In genomic region chr9:41860681-41861080, GRCm38 (mm10) we compare ENCODE assay signal across 8 mouse cellular contexts.
DNase-seq lines count a peak whose midpoint lies in the region; ATAC-seq and TF ChIP-seq lines count a peak whose summit lies in the region.

No protein-coding gene starts in this region.

- no peaks in the 10 kb centered on the region for H3K36me3 ChIP-seq in lung, embryonic 14.5 days (ENCODE audit: insufficient read depth)
- H3K36me3 ChIP-seq in forebrain, embryonic 14.5 days (ENCODE audit: control insufficient read depth, insufficient read depth, low read length) = no peaks in the 10 kb centered on the region

- no peaks in the 10 kb centered on the region for H3K27me3 ChIP-seq in lung, embryonic 14.5 days (ENCODE audit: insufficient read depth, low read length)
- no peaks in the 10 kb centered on the region for H3K27me3 ChIP-seq in forebrain, embryonic 14.5 days (replicated peaks; ENCODE audit: control insufficient read depth, insufficient read depth, low read length)

- no peak for TF ChIP-seq CTCF in lung, embryonic 14.5 days (IDR thresholded peaks at IDR 0.05; ENCODE audit: low read depth)
- no peak for TF ChIP-seq CTCF in lung, adult 2 months (IDR thresholded peaks at IDR 0.05; ENCODE audit: insufficient read depth, low read length)

- peak; percentile 98 for ATAC-seq in lung, embryonic 14.5 days (ENCODE audit: insufficient read depth)
- peak; percentile 92 for ATAC-seq in forebrain, embryonic 14.5 days

- no peak overlapping the region for H3K4me3 ChIP-seq in lung, embryonic 14.5 days (ENCODE audit: low read depth, low read length)
- H3K4me3 ChIP-seq in lung, adult 2 months (replicated peaks; ENCODE audit: extremely low read depth, low read depth, low read length) = no peak overlapping the region
- no peak overlapping the region for H3K4me3 ChIP-seq in forebrain, embryonic 14.5 days (ENCODE audit: low read depth, low read length)

- WGBS in lung, embryonic 14.5 days = 2% methylated on average over 4 of the region's 4 CpGs
- WGBS in lung, adult 2 months = 2% methylated on average over 4 of the region's 4 CpGs
- 0% methylated on average over 4 of the region's 4 CpGs for WGBS in forebrain, embryonic 14.5 days

- peaks cover 23% of the 10 kb centered on the region for H3K4me1 ChIP-seq in lung, embryonic 14.5 days (ENCODE audit: insufficient read depth)
- no peaks in the 10 kb centered on the region for H3K4me1 ChIP-seq in lung, adult 2 months (ENCODE audit: control insufficient read depth, insufficient read depth, low read length)
- H3K4me1 ChIP-seq in forebrain, embryonic 14.5 days (ENCODE audit: control insufficient read depth, insufficient read depth, low read length) = peaks cover 24% of the 10 kb centered on the region

- H3K4me2 ChIP-seq in lung, embryonic 14.5 days = peak overlapping the region; percentile 40
- peak overlapping the region; percentile 29; the same call in 1 of the 2 replicates for H3K4me2 ChIP-seq in forebrain, embryonic 14.5 days (ENCODE audit: low read length)

- intact Hi-C loops in heart, postnatal 36 days (cut with DNase I) = no loop called here

- H3K9me3 ChIP-seq in lung, embryonic 14.5 days (ENCODE audit: low read depth, low read length) = no peaks in the 10 kb centered on the region
- no peaks in the 10 kb centered on the region for H3K9me3 ChIP-seq in forebrain, embryonic 14.5 days (replicated peaks; ENCODE audit: control insufficient read depth, low read length)

- no peak for TF ChIP-seq POLR2A in lung, adult 2 months (IDR thresholded peaks at IDR 0.05; ENCODE audit: borderline replicate concordance, extremely low read depth, low read depth, low read length)

- no peak overlapping the region for H3K9ac ChIP-seq in lung, embryonic 14.5 days
- no peak overlapping the region for H3K9ac ChIP-seq in forebrain, embryonic 14.5 days (ENCODE audit: low read length)

- DNase-seq in lung, embryonic 14.5 days = peak; percentile 99
- DNase-seq in lung, adult 2 months = no peak
- peak; percentile 97 for DNase-seq in forebrain, embryonic 14.5 days (ENCODE audit: low spot score)
- DNase-seq in heart, postnatal 36 days = peak; percentile 38 to 45
- DNase-seq in layer of hippocampus, adult 8-10 months (ENCODE audit: low spot score in 2 of 2) = peak; percentile 25 to 47
- DNase-seq in lung, postnatal 10 days = peak; percentile 74
- DNase-seq in right cerebral cortex, adult 2 months (ENCODE audit: low spot score in 2 of 2) = peak; percentile 58 to 60
- DNase-seq in thymus, postnatal 10 days (ENCODE audit: low spot score in 2 of 2) = no peak

- H3K27ac ChIP-seq in lung, embryonic 14.5 days (ENCODE audit: low read depth) = peak overlapping the region; percentile 76
- peak overlapping the region; percentile 84 for H3K27ac ChIP-seq in forebrain, embryonic 14.5 days (ENCODE audit: low read depth, low read length)

Comparison
In these comparisons a context has a peak if more than half of its experiments do, and no peak if none do; other contexts are left out.
1. DNase-seq: peak in lung, embryonic 14.5 days (single experiment), forebrain, embryonic 14.5 days (single experiment), heart, postnatal 36 days (2 of 2), layer of hippocampus, adult 8-10 months (2 of 2), lung, postnatal 10 days (single experiment) and right cerebral cortex, adult 2 months (2 of 2); none in lung, adult 2 months (single experiment) and thymus, postnatal 10 days (0 of 2).